Mouse (Mus musculus) large intestine, adult 2 months (tissue): ENCODE data around the gene Casp8. TPM values are rescaled to one million over a fixed set of nuclear protein-coding genes. Genes with fewer than 3 reads are reported as not detected.
"Not testable (repeated sequence)": the region's sequence is repeated elsewhere in the genome, so short reads cannot be mapped to it uniquely, and the experiment has no call there.

Experiments used
- DNase-seq: peaks from one replicate; pipeline ENCODE4 v3.0.0-alpha.2; 2012; ENCODE audit warnings: low read depth, low spot score
- WGBS: fragments of 180-500 bp; shearing (Covaris S2); methylation state at CpG from one replicate; pipeline ENCODE4 v1.1.7; 2018; 5-methylcytosine and 5-hydroxymethylcytosine counted together
- polyA plus RNA-seq: library from polyadenylated mRNA; depleted of rRNA; stranded (reverse); fragments of >200 nt; gene quantifications from 2 replicates; pipeline ENCODE4 v1.2.3, GENCODE M21; 2012

The Casp8 gene
- polyA plus RNA-seq, 1 experiment = 20.4 TPM

DNA sequence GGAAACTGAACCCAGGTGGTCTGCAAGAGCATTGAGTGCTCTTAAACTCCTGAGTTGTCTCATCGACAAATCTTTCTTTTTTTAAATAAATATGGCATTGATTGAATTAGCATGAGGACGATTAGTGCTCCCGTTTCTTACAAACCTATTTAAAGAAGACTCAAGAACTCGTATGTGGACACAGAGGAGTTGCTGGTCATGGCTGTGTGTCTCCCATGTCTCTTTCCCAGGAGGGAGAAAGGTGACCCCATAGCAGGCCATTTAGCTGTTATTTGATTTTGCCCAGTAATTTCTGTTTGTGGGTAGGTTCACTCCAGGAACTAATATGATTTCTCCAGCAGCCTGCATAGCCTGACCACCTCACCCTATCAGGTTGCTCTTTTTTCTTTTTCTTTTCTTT lies 1.7 kb downstream of the Casp8 start:
- no peak for DNase-seq
- WGBS = 16% methylated on average over 4 of the region's 4 CpGs

DNA sequence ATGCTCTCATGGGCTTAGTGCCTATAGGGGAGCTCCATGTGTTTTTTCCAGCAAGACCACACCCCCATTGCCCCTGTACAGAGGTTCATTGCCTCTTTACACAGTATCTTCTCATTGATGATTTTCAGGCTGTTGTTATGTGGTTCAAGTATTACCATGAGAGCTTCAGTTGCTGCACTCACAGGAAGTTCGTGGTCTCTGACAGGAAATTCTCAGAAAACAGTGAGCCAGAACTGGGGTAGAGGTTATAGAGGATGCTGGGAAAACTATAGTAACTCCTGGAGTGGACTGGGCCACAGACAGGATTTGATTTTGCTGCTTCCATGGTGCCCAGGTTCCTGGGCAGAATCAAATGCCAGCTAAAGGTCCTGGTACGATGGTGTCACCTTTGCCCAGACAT lies 2.2 kb downstream of the Casp8 start:
- WGBS = 22% methylated on average over 2 of the region's 2 CpGs
- no peak for DNase-seq

DNA sequence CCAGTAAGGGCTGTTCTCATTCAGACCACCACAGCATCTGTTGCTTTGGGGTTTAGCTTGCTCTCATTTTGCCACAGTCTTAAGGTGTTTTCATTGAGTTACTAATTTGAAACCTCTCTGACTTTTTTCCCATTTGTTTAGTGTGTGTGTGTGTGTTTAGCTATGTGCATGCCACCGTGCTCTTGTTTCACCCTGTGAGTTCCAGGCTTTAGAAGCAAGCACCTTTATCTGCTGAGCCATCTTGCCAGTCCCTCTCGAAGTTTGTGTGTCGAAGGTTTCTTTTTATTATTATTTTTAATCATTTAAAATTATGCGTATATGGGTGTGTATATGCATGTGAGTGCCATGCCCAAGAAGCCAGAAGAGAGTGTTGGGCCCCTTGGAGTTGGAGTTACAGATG lies 3.7 kb downstream of the Casp8 start:
- DNase-seq = no peak
- 96% methylated on average over 4 of the region's 4 CpGs for WGBS

DNA sequence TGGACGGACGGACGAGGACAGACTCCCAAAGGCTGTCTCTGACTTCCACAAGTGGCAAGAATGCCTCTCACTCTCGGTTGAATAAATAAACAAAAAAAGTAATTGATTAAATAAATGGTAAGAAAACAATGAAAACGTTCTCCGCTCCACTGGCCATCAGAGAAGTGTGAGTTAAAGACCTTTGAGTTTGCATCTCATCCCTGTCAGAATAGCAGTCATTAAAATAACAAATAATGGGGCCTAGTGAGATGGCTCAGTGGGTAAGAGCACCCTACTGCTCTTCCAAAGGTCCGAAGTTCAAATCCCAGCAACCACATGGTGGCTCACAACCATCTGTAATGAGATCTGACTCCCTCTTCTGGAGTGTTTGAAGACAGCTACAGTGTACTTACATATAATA lies 5.5 kb downstream of the Casp8 start:
- WGBS = 87% methylated on average over 7 of the region's 7 CpGs
- DNase-seq = not testable (repeated sequence)

DNA sequence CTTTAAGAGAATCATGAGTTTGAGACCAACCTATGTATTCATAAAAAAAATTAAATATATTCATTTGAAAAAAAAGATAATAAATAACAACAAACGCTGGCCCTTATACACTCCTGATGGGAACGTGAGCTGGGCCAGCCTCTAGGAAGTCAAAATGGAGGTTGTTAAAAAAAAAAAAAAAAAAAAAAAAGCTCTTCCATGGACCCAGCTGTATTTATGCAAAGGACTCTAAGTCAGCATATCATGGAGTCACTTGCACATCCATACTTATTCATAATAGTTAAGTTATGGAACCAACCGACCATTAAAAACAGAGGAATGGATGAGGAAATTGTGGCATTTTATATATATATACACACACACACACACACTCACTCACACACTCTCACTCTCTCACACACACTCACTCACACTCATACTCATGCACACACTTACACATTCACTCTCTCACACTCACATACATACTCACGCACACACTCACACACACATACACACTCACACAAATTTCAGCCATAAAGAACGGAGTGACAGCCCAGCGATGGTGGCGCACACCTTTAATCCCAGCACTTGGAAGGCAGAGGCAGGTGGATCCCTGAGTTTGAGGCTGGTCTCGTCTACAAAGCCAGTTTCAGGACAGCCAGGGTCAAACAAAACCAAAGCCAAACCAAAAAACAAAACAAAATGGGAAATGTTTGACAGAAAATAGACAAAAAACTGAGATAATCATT lies 6.5 kb downstream of the Casp8 start:
- no peak for DNase-seq
- WGBS = 41% methylated on average over 8 of the region's 8 CpGs

DNA sequence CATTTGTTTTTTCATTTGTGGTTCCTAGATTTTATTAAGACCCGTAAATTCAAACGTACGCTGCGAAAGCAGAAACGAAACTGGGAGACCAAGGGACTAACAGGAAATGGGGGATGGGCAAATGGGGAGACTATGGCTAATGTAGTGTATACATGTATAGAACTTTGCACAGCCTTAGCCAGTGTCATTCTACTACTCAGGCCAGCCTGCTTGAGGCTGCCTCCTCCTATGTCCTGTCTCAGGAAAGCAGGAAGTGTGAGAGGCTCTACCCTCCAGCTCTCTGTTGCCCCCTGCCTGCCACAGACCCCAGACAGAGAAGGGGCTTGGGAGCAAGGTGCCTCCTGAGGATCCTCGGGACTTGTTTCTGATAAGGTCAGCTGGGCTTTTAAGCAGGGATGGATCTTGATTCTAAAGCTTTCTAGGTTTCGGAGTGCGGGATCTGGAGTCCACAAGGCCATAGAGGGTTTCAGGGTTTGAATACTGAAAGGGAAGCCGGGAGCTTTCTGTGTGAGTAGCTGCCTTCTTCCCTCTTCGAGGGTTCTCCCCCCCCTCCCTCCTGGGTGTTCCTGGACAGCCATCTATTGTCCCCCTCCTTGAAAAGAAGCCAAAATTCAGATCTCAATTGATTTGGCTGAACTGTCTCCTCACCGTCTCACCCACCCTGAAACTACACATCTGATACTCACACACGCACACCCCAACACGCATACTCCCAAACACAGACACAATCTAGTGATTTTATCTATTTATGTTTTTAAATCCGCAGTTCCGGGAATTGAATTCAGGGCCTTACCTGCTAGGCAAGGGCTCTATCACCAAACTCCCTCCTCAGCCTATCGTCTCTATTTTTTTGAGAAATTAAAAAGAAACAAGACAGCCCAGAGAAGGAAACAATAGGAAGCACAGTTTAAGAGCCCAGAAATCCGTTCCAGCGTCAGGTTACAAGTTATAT lies 7.4 kb downstream of the Casp8 start:
- WGBS = 18% methylated on average over 18 of the region's 18 CpGs
- peak; percentile 50 for DNase-seq

DNA sequence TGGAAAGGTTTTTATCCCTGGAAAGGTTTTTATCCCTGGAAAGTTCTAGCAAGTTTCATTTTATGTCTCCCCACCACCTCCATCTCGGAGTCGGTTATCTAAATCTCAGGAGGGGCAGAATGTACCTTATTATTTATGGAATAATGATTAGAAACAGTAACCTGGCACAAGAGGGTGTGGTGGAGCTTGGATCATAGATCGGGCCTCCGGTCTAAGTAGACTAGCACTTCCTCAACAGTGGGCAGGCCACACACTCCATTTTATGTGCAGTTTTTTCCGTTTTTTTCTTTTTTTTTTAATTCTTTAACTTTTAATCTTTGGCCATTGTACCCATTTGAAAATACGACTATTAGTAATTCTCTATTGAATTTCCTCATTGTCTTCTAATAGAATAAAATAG lies 8.4 kb downstream of the Casp8 start:
- peak; percentile 27 for DNase-seq
- 26% methylated on average over 6 of the region's 6 CpGs for WGBS

DNA sequence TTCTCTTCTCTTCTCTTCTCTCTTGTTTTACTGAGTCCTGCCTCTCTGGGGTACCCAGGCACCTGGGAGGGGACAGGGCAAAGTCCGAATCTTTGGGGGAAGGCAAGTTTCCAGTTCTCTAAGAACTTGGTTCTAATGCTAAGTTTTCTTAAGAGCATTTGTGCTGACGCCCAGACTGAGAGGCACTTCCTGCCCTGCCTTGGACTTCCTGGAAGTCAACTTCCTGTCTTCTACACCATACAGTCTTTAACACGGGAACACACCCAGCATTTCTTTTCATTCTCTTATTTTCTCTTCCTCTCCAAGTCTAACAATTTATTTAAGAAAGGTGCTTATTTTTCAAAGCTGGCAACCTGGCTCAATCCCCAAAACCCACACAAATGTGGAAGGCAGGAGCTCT lies 11.5 kb downstream of the Casp8 start:
- DNase-seq = no peak
- 59% methylated on average over 3 of the region's 3 CpGs for WGBS

DNA sequence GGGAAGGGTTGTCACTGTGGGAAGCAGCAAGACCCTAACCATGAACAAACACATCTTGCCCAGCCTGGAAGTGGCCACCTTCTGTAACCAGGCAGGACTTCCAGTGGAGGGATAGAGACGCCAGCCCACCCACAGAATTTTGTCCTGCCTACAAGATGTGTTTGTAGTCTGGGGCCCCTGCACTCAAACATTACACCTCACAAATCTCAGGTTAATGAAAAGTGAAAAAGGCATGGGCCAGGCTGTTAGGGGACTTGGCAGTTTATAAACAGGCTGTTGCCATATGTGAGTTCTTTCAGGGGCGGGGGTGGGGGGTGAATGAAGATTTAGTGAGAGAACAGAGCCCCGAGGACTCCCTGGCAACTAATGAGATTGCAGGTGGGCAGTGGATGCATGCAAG lies 31.1 kb downstream of the Casp8 start:
- WGBS = 88% methylated on average over 3 of the region's 3 CpGs
- DNase-seq = no peak

DNA sequence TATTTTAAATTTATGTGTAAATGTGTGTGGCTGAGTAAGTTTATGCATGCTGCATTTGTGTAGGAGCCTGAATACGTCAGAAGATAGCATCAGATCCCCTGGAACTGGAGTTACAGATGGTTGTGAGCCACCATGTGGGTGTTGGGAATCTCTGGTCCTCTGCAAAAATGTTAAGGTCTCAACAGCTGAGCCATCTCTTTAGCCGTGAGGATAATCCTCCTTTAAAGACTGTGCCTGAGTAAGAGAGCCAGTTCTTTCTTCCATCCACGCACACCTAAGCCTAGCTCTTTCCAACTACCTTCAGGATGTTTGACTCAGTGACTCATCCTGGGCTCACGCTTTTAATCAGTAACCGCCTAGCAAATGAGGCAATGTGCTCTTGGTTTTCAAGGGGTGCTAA lies 35.6 kb downstream of the Casp8 start:
- WGBS = 93% methylated on average over 5 of the region's 5 CpGs
- no peak for DNase-seq

DNA sequence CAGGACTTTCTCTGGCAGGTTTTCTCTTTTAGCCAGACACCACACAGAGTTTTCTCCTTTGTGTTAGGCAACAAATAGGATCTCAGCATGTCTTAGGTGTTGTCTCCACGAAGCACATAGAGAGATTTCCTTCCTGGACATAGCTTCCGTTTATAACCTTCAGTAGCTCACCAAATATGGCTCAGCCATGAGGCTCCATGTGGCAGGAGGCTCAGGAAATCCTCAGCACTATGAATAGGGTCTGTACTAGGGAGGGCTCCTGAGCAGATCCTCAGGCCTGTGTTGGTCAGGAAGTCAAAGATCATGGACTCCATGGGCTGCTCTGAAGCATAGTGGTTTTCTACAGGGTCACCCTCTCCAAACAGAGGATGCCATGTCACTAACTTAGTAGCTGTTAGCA lies 37.0 kb downstream of the Casp8 start:
- 80% methylated on average over 2 of the region's 2 CpGs for WGBS
- DNase-seq = no peak

DNA sequence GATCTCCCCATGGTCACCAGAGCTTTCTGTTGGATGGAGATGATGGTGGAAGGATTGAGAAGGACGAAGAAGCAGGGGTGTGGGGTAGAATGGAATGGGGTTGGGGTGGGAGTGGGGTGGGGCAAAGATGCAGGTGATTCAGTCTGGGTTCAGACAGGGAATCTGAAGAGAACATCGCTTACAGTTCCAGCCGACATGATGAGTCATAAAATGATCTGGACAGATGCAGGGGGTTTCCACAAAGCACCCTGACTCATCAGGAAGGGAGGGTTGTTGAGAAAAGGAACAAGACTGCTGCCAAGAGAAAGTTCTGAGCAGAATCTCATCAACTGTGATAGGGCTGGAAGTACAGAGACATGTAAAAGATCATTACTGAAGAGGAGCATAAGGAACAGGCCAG lies 61.6 kb downstream of the Casp8 start:
- DNase-seq = not testable (repeated sequence)
- WGBS = 28% methylated on average over 3 of the region's 3 CpGs

DNA sequence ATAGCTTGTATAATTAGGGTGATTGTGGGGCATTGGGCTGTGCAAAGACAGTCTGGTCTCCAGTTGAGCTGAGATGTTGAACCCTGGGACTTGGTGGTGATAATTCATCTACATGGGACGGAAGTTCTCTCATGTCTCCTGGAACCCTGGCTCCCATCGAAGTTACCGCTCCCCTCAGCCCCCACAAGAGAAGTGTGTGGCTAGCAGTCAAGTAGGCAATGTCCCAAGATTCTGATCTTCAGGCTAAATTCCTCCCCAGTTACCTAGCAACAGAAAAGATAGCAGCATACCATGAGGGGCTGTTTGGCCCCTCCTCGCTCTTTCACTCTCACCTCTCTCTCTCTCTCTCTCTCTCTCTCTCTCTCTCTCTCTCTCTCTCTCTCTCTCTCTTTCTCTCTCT lies 64.0 kb downstream of the Casp8 start:
- 64% methylated on average over 4 of the region's 4 CpGs for WGBS
- not testable (repeated sequence) for DNase-seq

DNA sequence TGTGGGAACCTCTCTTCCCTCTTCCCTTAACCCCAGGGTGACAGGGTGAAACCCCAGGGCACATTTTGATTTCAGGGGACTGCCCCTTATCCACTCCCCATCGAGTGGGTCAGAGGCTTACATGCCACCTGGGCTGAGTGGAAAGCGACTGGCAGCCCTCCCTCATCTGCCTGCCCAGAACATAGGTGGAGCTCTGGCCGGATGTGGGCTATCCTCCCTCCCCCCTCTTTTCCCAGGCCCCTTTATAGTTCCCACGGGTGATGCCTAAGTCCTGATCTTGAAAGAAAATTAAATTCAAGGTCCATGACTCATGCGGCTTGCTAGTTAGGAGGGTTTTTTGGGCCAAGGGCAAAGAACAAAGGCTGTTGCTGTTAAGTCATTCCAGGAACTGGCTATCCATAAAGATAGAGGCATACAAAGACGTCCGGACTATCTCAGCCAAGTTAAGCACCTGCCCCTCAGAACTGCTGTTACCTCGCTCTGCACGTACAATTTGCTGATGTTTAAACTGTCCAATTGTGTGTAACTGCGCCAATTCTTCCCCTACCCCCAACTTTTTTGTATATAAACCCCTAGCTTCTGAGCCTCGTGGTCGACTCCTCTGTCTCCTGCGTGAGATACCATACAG lies 64.7 kb downstream of the Casp8 start:
- DNase-seq = peak; percentile 18
- 19% methylated on average over 13 of the region's 13 CpGs for WGBS

DNA sequence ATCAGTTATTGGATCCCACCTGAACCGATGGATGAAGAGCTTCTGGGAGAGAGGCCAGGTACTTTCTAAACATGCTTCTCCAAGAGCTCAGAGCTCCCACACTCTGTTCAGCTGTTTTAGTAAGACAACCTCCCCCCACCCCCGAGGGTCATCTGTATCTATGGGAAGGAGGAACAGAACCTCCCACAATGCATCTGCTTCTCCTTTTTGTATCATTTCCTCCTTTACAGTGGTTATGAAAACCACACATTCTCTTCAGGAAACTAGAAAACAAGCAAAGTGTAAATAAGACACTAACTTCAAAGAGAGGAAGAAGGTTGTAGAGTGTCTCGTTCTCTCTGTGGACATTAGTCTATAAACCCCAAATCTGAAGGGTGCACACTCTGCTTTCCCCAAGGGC lies 65.4 kb downstream of the Casp8 start:
- 20% methylated on average over 3 of the region's 3 CpGs for WGBS
- not testable (repeated sequence) for DNase-seq

DNA sequence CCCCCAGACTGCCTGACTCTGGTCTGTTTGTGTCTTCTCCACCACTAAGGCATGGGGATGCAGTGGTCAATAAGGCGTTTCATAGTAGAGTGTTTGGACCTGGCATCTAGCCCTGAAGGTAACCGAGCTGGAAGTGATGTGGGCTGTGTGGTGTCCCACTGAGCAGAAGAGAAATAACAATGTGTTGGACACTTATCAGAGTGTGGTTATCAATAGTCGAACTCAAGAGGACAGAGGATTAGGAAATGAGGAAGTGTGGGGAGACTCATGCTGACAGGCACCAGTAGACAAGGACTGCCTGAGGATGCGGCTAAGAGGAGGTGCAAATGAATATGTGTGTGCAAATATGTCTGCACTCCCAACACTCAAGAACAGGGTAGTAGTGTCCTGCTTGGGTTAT lies 81.3 kb downstream of the Casp8 start:
- not testable (repeated sequence) for DNase-seq
- WGBS = 88% methylated on average over 4 of the region's 4 CpGs

DNA sequence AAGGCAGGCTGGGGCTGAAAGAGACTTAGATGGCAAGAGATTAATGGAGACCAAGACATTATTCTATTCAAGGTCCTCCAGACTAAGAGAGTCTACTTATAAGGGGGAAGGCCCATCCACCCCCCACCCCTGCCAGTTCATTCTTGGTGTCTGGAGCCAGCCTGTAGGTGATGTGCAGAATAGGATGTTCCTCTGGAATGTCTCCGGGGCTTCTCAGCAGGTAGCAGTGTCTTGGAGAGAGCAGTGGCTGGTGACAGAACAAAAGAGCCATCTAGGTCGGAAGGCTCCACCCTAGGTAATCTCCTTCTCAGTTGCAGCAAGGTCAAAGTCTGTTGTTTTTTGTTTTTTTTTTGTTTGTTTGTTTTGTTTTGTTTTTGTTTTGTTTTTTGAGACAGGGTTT lies 84.1 kb downstream of the Casp8 start:
- DNase-seq = not testable (repeated sequence)
- WGBS = 100% methylated on average over 2 of the region's 2 CpGs

DNA sequence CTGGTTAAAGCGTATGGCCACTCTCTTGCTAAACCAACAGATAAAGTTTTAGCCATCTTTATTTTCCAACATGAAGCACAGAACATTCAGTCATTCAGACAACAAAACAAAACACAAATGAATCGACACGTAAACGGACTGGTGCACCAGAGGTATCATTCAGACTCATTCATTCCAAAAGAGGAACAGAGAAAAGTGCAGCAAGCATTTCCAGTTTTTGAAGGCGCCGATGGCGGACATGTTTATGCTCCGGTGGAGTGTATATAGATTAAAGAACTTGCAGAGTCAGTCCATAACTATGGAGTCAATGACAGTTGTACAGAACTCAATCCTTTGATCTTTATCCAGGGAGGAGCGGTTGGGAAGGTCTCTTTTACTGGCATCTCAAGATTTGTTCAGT lies 88.1 kb downstream of the Casp8 start:
- not testable (repeated sequence) for DNase-seq
- WGBS = 87% methylated on average over 9 of the region's 9 CpGs

DNA sequence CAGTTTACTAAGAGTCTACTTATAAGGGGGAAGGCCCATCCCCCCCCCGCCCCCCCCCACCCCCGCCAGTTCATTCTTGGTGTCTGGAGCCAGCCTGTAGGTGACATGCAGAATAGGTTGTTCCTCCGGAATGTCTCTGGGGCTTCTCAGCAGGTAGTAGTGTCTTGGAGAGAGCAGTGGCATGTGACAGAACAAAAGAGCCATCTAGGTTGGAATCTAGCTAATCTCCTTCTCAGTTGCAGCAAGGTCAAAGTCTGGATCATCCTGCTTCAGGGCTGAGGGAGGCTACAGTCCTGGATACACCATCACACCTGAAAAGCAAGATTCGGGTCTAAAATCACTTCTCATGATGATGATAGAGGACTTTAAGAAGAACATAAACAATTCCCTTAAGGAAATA lies 90.5 kb downstream of the Casp8 start:
- no peak for DNase-seq
- WGBS = 77% methylated on average over 4 of the region's 4 CpGs

DNA sequence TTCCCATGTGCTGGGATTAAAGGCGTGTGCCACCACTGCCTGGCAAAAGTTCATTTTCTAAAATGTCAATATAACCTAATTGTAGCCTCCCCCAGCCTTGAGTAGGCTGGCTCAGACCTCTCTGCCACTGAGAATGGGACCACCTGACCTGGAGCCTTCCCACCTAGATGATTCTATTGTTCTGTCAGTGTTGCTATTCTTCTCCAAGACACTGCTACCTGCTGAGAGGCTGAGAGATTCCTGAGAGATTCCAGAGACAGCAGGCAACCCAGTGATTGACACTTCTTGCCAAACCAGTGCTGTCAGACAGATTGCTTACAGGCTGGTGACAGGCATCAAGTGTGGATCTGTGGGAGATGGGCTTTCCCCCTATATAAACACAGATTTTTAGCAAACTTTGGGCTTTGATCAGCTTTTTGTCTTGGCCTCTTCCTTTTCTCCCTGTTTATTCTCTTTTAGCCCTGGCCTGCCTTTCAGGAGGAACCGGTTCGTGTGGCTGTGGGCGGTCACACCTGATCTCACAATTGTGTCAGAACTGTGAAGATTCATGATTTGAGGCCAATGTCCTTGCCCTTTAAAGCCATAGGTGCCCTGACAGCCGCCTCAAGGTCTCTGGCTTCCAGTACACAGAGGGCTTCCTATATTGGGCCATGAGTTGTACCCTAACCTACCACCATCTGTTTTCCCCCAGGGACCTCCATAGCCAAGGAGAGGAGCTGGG lies 94.8 kb downstream of the Casp8 start:
- DNase-seq = peak; percentile 19
- WGBS = 41% methylated on average over 5 of the region's 5 CpGs
